Mouse (Mus musculus) limb, embryonic 15.5 days (tissue): ENCODE measurements at regions not wholly inside any gene's neighbourhood (a gene's known extent, or its start where the extent isn't known, plus 50 kb on each side); places are given as distances from the start of the nearest gene placed in this dataset.

Experiments used
- ATAC-seq: fragments of 200-750 bp; cut with Nextera tagmentation; 2 replicates; pipeline ENCODE4 v1.8.0; 2017; ENCODE audit warnings: low read depth, moderate TSS enrichment; ENCODE audit not compliant: insufficient number of reproducible peaks, low FRiP score, low TSS enrichment
- H3K27ac ChIP-seq: fragments of 300-500 bp; sonication (generic); 2 replicates; pipeline ENCODE4 v1.5.1; 2015; ENCODE audit warnings: moderate library complexity, mild to moderate bottlenecking, inconsistent platforms
- H3K27me3 ChIP-seq: fragments of 300-500 bp; sonication (generic); 2 replicates; pipeline ENCODE4 v1.6.1; 2015; ENCODE audit warnings: inconsistent platforms
- H3K36me3 ChIP-seq: fragments of 300-500 bp; sonication (generic); 2 replicates; pipeline ENCODE4 v1.6.1; 2015; ENCODE audit warnings: inconsistent platforms
- H3K4me1 ChIP-seq: fragments of 300-500 bp; sonication (generic); 2 replicates; pipeline ENCODE4 v1.6.1; 2015; ENCODE audit warnings: inconsistent platforms
- H3K4me2 ChIP-seq: fragments of 300-500 bp; sonication (generic); 2 replicates; pipeline ENCODE4 v1.6.1; 2015; ENCODE audit warnings: mild to moderate bottlenecking, inconsistent platforms
- H3K4me3 ChIP-seq: fragments of 300-500 bp; sonication (generic); 2 replicates; pipeline ENCODE4 v1.5.1; 2015; ENCODE audit warnings: mild to moderate bottlenecking, inconsistent platforms
- H3K9ac ChIP-seq: fragments of 300-500 bp; sonication (generic); 2 replicates; pipeline ENCODE4 v1.6.1; 2015; ENCODE audit warnings: inconsistent platforms
- H3K9me3 ChIP-seq: fragments of 300-500 bp; sonication (generic); 2 replicates; pipeline ENCODE4 v1.6.1; 2016; ENCODE audit warnings: inconsistent platforms
- WGBS: fragments of 180-500 bp; shearing (Covaris S2); methylation state at CpG from one replicate; pipeline ENCODE4 v1.1.7; 2015; 5-methylcytosine and 5-hydroxymethylcytosine counted together

GRCm38 (mm10) chr8:89156909-89157308 is 112.9 kb upstream of the Sall1 start:
- H3K9me3 ChIP-seq: no peaks in the 10 kb centered on the region
- WGBS: 94% methylated on average over 1 of the region's 1 CpGs
- H3K27ac ChIP-seq: no peak overlapping the region
- H3K4me3 ChIP-seq: no peak overlapping the region
- H3K4me1 ChIP-seq: no peaks in the 10 kb centered on the region
- H3K27me3 ChIP-seq: no peaks in the 10 kb centered on the region; the same call in 1 of the 2 replicates
- no peak overlapping the region for H3K9ac ChIP-seq
- ATAC-seq: no peak
- no peaks in the 10 kb centered on the region for H3K36me3 ChIP-seq
- H3K4me2 ChIP-seq: no peak overlapping the region

DNA sequence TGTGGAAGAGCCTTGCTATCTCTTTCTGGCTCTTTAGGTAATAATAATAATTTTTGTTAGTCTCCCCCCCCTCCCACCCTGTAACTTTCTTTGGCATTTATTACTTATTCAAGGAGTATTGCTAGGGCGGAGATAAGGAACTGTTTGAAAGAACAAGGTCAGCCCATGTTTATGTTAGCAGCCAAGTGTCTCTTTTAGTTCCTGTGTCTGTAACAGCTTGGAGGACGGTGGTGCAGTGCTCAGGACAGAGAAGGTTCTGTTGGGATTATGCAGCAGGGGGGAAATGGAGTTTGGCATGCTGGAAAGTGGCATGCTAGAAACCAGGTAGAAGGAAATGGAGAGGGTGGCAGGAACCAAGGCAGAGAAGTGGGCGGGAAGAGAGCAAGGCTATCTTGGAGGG is 109.6 kb upstream of the Sall1 start:
- no peak overlapping the region for H3K4me2 ChIP-seq
- H3K27ac ChIP-seq: no peak overlapping the region
- no peak for ATAC-seq
- H3K4me1 ChIP-seq: no peaks in the 10 kb centered on the region
- H3K27me3 ChIP-seq: no peaks in the 10 kb centered on the region
- no peaks in the 10 kb centered on the region for H3K9me3 ChIP-seq
- WGBS: 72% methylated on average over 3 of the region's 3 CpGs
- H3K9ac ChIP-seq: no peak overlapping the region
- no peaks in the 10 kb centered on the region for H3K36me3 ChIP-seq
- H3K4me3 ChIP-seq: no peak overlapping the region

GRCm38 (mm10) chr8:89152867-89153595 is 109.1 kb upstream of the Sall1 start:
- H3K4me1 ChIP-seq: no peaks in the 10 kb centered on the region
- H3K9ac ChIP-seq: no peak overlapping the region
- H3K27ac ChIP-seq: no peak overlapping the region
- no peak overlapping the region for H3K4me3 ChIP-seq
- ATAC-seq: no peak
- 27% methylated on average over 17 of the region's 17 CpGs for WGBS
- H3K4me2 ChIP-seq: no peak overlapping the region
- no peaks in the 10 kb centered on the region for H3K36me3 ChIP-seq
- no peaks in the 10 kb centered on the region for H3K9me3 ChIP-seq
- no peaks in the 10 kb centered on the region for H3K27me3 ChIP-seq

DNA sequence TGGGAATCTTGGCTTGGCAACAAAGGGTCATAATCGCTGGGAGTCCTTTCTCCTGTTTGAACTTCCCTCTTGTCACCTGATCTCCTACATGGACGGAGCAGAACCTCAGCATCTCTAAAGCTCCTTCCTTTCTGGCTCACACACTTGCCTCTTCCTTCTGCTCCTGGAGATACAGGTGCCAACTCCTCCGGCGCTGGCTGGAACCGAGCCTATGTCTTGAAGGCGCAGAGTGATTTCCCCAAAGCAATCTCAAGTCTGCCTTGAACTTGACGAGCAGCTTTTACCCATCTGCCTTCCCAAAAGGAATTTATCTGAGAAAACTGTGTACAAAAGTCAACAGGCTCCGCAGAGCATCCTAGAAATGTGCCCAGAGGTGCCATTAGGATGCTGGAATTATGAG is 108.4 kb upstream of the Sall1 start:
- no peak overlapping the region for H3K27ac ChIP-seq
- no peaks in the 10 kb centered on the region for H3K9me3 ChIP-seq
- H3K36me3 ChIP-seq: no peaks in the 10 kb centered on the region
- H3K4me3 ChIP-seq: no peak overlapping the region
- H3K27me3 ChIP-seq: no peaks in the 10 kb centered on the region
- H3K9ac ChIP-seq: no peak overlapping the region
- 55% methylated on average over 8 of the region's 8 CpGs for whole genome bisulfite sequencing
- no peaks in the 10 kb centered on the region for H3K4me1 ChIP-seq
- no peak overlapping the region for H3K4me2 ChIP-seq
- ATAC-seq: no peak

DNA sequence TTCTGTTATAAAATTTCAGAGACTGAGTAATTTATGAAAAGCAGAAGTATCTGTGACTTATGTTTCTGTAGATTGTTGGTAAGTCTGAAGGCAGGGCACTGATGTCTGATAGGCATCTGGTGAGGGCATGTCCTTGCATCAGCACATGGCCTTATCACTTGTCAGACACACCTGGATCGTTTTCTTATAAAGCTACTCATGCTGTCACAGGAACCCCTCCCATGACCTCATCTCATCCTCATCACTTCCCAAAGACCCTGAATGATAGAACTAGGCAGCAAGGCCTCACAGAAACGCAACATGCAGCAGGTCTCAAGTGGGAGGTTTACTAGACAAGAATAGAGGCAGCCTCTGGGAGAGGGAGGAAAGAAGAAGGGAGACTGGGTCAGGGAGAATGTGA is 107.0 kb upstream of the Sall1 start:
- H3K9me3 ChIP-seq: no peaks in the 10 kb centered on the region
- no peaks in the 10 kb centered on the region for H3K4me1 ChIP-seq
- H3K36me3 ChIP-seq: no peaks in the 10 kb centered on the region
- no peak overlapping the region for H3K4me2 ChIP-seq
- no peaks in the 10 kb centered on the region for H3K27me3 ChIP-seq
- no peak overlapping the region for H3K27ac ChIP-seq
- WGBS: 84% methylated on average over 2 of the region's 2 CpGs
- no peak for ATAC-seq
- H3K9ac ChIP-seq: no peak overlapping the region
- no peak overlapping the region for H3K4me3 ChIP-seq

DNA sequence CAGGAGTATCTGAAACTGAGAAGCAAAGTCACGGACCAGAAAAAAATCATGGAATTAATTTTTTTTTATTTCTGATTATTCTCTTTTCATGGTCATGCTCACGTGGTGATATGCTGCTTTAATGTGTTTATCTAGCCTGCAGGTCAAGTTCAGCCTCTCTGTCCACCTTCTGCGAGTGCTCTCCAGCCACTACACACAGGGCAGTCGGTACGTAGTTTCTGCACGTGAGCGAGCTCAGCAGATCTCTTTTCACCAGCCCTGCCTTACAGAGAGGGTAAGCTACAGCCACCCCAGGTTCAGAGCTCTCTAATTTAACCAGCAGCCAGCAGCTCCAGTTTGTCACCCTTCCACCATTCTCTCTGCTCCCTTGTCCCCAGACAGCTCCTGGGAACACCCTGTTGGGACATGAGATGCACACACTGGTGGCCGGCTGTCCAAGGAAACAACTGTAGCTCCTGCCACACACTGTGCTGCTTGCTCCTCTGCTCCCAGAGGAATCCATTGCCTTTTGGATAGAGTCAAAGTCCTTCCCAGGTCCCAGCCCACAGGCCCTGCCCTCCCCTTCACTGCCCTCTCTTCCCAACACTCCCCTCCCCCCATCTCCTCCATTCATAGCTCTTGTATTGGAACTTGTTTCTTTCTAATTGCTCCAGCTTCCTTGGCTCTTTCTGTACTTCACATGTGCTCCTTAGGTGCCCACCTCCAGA is 97.7 kb upstream of the Sall1 start:
- Histone ChIP-seq H3K9ac (no peak overlapping the region), H3K9me3 (no peaks in the 10 kb centered on the region), H3K4me3 (no peak overlapping the region), H3K4me2 (no peak overlapping the region), H3K27ac (no peak overlapping the region), H3K36me3 (no peaks in the 10 kb centered on the region), H3K27me3 (no peaks in the 10 kb centered on the region), H3K4me1 (no peaks in the 10 kb centered on the region)
- no peak for ATAC-seq
- 74% methylated on average over 8 of the region's 8 CpGs for WGBS

GRCm38 (mm10) chr8:89139876-89140275 is 95.9 kb upstream of the Sall1 start:
- 68% methylated on average over 3 of the region's 3 CpGs for WGBS
- H3K36me3 ChIP-seq: no peaks in the 10 kb centered on the region

GRCm38 (mm10) chr8:89138416-89139125 is 94.6 kb upstream of the Sall1 start:
- no peak overlapping the region for H3K27ac ChIP-seq
- no peaks in the 10 kb centered on the region for H3K9me3 ChIP-seq
- no peaks in the 10 kb centered on the region for H3K36me3 ChIP-seq
- H3K9ac ChIP-seq: no peak overlapping the region
- no peak overlapping the region for H3K4me2 ChIP-seq
- no peak for ATAC-seq
- no peak overlapping the region for H3K4me3 ChIP-seq
- H3K27me3 ChIP-seq: no peaks in the 10 kb centered on the region
- peaks cover 3% of the 10 kb centered on the region for H3K4me1 ChIP-seq
- 79% methylated on average over 8 of the region's 8 CpGs for WGBS

More at GRCm38 (mm10) chr8:89139876-89140275, 95.9 kb upstream of the Sall1 start:
- H3K9ac ChIP-seq: no peak overlapping the region
- ATAC-seq: no peak
- H3K4me1 ChIP-seq: no peaks in the 10 kb centered on the region
- no peaks in the 10 kb centered on the region for H3K27me3 ChIP-seq
- H3K4me3 ChIP-seq: no peak overlapping the region
- no peak overlapping the region for H3K4me2 ChIP-seq
- no peaks in the 10 kb centered on the region for H3K9me3 ChIP-seq
- H3K27ac ChIP-seq: no peak overlapping the region

- Histone ChIP-seq H3K9ac (no peak overlapping the region), H3K27me3 (no peaks in the 10 kb centered on the region), H3K4me3 (no peak overlapping the region), H3K4me1 (peaks cover 3% of the 10 kb centered on the region), H3K4me2 (peak overlapping the region; percentile 17; the same call in 1 of the 2 replicates), H3K27ac (peak overlapping the region; percentile 28), H3K36me3 (no peaks in the 10 kb centered on the region), H3K9me3 (no peaks in the 10 kb centered on the region)
- ATAC-seq: no peak
- WGBS: 75% methylated on average over 19 of the region's 19 CpGs
Measured at GRCm38 (mm10) chr8:89134581-89135484, 90.9 kb upstream of the Sall1 start.

DNA sequence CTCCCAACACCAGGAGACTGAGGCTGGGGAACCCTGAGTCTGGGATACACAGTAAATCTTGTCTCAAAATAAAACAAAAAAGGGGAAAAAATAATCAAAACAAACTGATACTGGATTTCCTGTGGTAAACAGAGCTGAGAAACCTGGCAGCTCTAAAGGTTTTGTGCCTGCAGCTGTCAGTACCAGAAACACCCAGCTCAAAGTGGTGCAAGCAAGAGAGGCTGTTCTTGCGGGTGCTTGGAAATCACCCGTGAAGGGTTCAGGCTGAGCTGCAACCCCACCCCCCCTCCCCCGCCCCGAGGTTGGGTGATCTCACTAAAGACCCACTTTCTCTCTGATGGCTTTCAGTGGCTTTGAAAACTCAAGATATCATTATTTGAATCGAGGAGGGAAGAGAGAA is 90.1 kb upstream of the Sall1 start:
- Histone ChIP-seq H3K36me3 (no peaks in the 10 kb centered on the region), H3K4me1 (peaks cover 3% of the 10 kb centered on the region), H3K27ac (peak overlapping the region; percentile 28; the same call in 1 of the 2 replicates), H3K27me3 (no peaks in the 10 kb centered on the region), H3K4me3 (no peak overlapping the region), H3K9ac (no peak overlapping the region), H3K4me2 (peak overlapping the region; percentile 17; the same call in 1 of the 2 replicates), H3K9me3 (no peaks in the 10 kb centered on the region)
- 39% methylated on average over 5 of the region's 5 CpGs for WGBS
- no peak for ATAC-seq

GRCm38 (mm10) chr8:89121051-89121450 is 77.1 kb upstream of the Sall1 start:
- ATAC-seq: no peak
- H3K36me3 ChIP-seq: no peaks in the 10 kb centered on the region

More at GRCm38 (mm10) chr8:89121051-89121450, 77.1 kb upstream of the Sall1 start:
- no peaks in the 10 kb centered on the region for H3K4me1 ChIP-seq
- no peak overlapping the region for H3K27ac ChIP-seq
- no peak overlapping the region for H3K4me2 ChIP-seq
- no peaks in the 10 kb centered on the region for H3K27me3 ChIP-seq
- H3K9me3 ChIP-seq: no peaks in the 10 kb centered on the region
- no peak overlapping the region for H3K4me3 ChIP-seq
- no peak overlapping the region for H3K9ac ChIP-seq
- 76% methylated on average over 6 of the region's 6 CpGs for WGBS
